Mouse (Mus musculus): ENCODE results near the gene Gm11634.

DNA sequence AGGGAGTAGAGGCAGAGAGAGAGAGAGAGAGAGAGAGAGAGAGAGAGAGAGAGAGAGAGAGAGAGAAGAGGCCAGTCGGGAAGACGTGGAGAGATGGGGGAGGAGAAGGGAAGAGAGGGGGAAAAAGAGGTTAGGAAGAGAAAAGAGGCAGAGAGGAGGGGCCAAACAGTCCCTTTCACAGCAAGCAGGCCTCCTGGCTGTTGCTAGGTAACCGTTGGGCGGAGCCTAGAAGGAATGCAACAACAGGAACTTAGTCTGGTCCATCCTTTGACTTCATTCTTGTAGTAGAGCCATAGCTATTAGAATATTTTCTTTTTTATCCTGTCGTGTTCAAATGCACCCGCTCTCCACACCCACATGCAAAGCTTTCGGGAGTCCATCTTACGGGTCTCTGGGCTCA is 18.8 kb upstream of the Gm11634 start:
- TF ChIP-seq CTCF (conservative IDR thresholded peaks at IDR 0.05 in 1 of 2, IDR thresholded peaks at IDR 0.05 in 1 of 2; ENCODE audit: low read depth in 2 of 2, low read length in 2 of 2) (no peak), ZKSCAN1 (IDR thresholded peaks at IDR 0.05; ENCODE audit: borderline replicate concordance, low read depth, low read length) (no peak)
